Comparison of ENCODE assay signal across 8 mouse cellular contexts in the genomic region with DNA sequence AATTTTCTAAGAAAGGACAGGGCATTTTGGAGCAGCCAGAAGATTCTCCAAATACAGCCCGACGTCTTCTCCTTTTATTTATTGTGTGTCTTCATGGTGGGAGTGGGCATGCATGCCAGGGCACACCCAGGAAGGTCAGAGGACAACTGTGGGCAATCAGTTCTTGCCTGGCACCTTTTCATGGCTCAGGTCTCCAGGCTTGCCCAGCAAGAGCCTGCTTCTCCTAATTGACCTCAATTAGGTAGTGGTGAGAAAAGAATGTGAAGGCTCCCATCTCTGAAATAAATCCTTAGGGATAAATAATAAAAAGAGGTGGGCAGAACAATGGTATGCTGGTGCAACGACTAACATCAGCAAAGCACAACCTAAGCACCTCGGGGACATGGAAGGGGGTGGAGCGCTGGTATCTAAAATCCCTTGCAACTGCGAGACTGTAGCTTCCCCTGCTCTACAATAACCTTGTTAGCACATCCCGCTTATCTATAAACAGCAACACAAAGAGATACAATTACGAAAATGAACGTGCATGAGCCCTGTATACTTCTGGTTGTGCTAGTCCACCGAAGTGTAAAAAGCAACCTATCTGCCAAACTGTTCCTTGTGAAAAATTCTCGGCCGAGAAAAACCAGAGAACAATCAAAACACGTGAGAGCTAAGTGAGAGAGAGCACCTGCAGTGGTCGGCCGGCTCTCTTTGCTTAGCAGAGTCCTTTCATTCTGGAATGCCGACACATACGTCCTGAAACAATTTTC. TPM values are rescaled to one million over a fixed set of nuclear protein-coding genes. Genes with fewer than 3 reads are reported as not detected.
DNase-seq lines count a peak whose midpoint lies in the region; ATAC-seq and TF ChIP-seq lines count a peak whose summit lies in the region.

No protein-coding gene starts in this region.

- DNase-seq in cerebellum, adult 2 months: peak in 1 of 2 experiments; percentile 27
- no peak for DNase-seq in cerebellum, postnatal 4 days (ENCODE audit: low spot score in 2 of 2)
- no peak for DNase-seq in testis, postnatal 10 days (ENCODE audit: low spot score)
- no peak for DNase-seq in intestine, embryonic 14.5 days (ENCODE audit: low spot score)
- no peak for DNase-seq in spleen, adult 12 weeks (ENCODE audit: low spot score)
- no peak for DNase-seq in thymus, postnatal 10 days (ENCODE audit: low spot score in 2 of 2)

- no peaks in the 10 kb centered on the region for H3K9me3 ChIP-seq in intestine, embryonic 14.5 days (ENCODE audit: control insufficient read depth, low read length)
- H3K9me3 ChIP-seq in neural tube, embryonic 12.5 days: no peaks in the 10 kb centered on the region

- no peak for ATAC-seq in intestine, embryonic 14.5 days (replicated peaks; ENCODE audit: low FRiP score, low TSS enrichment, low read depth)
- no peak; the same call in 1 of the 2 replicates for ATAC-seq in neural tube, embryonic 12.5 days (ENCODE audit: low FRiP score, low read depth)

- no peaks in the 10 kb centered on the region for H3K27me3 ChIP-seq in cerebellum, adult 2 months (ENCODE audit: control insufficient read depth, insufficient read depth, low read length)
- no peaks in the 10 kb centered on the region for H3K27me3 ChIP-seq in testis, adult 2 months (ENCODE audit: control insufficient read depth, insufficient read depth, low read length)
- H3K27me3 ChIP-seq in intestine, embryonic 14.5 days (replicated peaks; ENCODE audit: control insufficient read depth, insufficient read depth, low read length): no peaks in the 10 kb centered on the region
- no peaks in the 10 kb centered on the region for H3K27me3 ChIP-seq in neural tube, embryonic 12.5 days (replicated peaks)

- H3K4me1 ChIP-seq in cerebellum, adult 2 months (ENCODE audit: control insufficient read depth, insufficient read depth, low read length): no peaks in the 10 kb centered on the region
- H3K4me1 ChIP-seq in testis, adult 2 months (ENCODE audit: control insufficient read depth, insufficient read depth, low read length): peaks cover 14% of the 10 kb centered on the region
- H3K4me1 ChIP-seq in intestine, embryonic 14.5 days (replicated peaks; ENCODE audit: control insufficient read depth, insufficient read depth, low read length): peaks cover 33% of the 10 kb centered on the region
- H3K4me1 ChIP-seq in neural tube, embryonic 12.5 days: peaks cover 15% of the 10 kb centered on the region

- peak overlapping the region; percentile 96 for H3K9ac ChIP-seq in intestine, embryonic 14.5 days (ENCODE audit: low read length)
- H3K9ac ChIP-seq in neural tube, embryonic 12.5 days: peak overlapping the region; percentile 97

- H3K4me3 ChIP-seq in cerebellum, adult 2 months (replicated peaks; ENCODE audit: insufficient read depth, low read depth, low read length): peak overlapping the region; percentile 84
- peak overlapping the region; percentile 96 for H3K4me3 ChIP-seq in testis, adult 2 months (ENCODE audit: control insufficient read depth, low read depth, low read length)
- peak overlapping the region; percentile 86 for H3K4me3 ChIP-seq in intestine, embryonic 14.5 days (ENCODE audit: low read depth, low read length)
- peak overlapping the region; percentile 94 for H3K4me3 ChIP-seq in neural tube, embryonic 12.5 days

- no peaks in the 10 kb centered on the region for H3K36me3 ChIP-seq in testis, adult 2 months (ENCODE audit: control insufficient read depth, insufficient read depth, low read length)
- H3K36me3 ChIP-seq in intestine, embryonic 14.5 days (ENCODE audit: control insufficient read depth, insufficient read depth, low read length): no peaks in the 10 kb centered on the region
- no peaks in the 10 kb centered on the region for H3K36me3 ChIP-seq in neural tube, embryonic 12.5 days

- no peak for TF ChIP-seq POLR2A in cerebellum, adult 2 months (IDR thresholded peaks at IDR 0.05; ENCODE audit: borderline replicate concordance, insufficient read depth, low read length)
- TF ChIP-seq POLR2A in testis, adult 2 months (IDR thresholded peaks at IDR 0.05; ENCODE audit: control insufficient read depth, low read depth, low read length): no peak

- WGBS in cerebellum, adult 2 months: 1% methylated on average over 17 of the region's 17 CpGs
- 5% methylated on average over 17 of the region's 17 CpGs for WGBS in intestine, embryonic 14.5 days
- WGBS in neural tube, embryonic 12.5 days: 3% methylated on average over 17 of the region's 17 CpGs

- H3K27ac ChIP-seq in cerebellum, adult 2 months (ENCODE audit: insufficient read depth, low read length): peak overlapping the region; percentile 44
- peak overlapping the region; percentile 98 for H3K27ac ChIP-seq in testis, adult 2 months (ENCODE audit: control insufficient read depth, insufficient read depth, low read depth, low read length)
- H3K27ac ChIP-seq in intestine, embryonic 14.5 days (ENCODE audit: low read depth): peak overlapping the region; percentile 99
- H3K27ac ChIP-seq in neural tube, embryonic 12.5 days: peak overlapping the region; percentile 96; the same call in 1 of the 2 replicates

- TF ChIP-seq CTCF in cerebellum, adult 2 months (IDR thresholded peaks at IDR 0.05; ENCODE audit: borderline replicate concordance, insufficient read depth, low read depth, low read length): no peak
- TF ChIP-seq CTCF in testis, adult 2 months (IDR thresholded peaks at IDR 0.05; ENCODE audit: control insufficient read depth, insufficient read depth, insufficient replicate concordance, low read depth, low read length): no peak

- H3K4me2 ChIP-seq in intestine, embryonic 14.5 days (ENCODE audit: low read length): peak overlapping the region; percentile 77
- H3K4me2 ChIP-seq in neural tube, embryonic 12.5 days (replicated peaks): peak overlapping the region; percentile 82

RNA-seq across cellular contexts. Expression of gene Sbf2, which starts 1.2 kb away (rescaled TPM):
- polyA plus RNA-seq in cerebellum, adult 2 months (2012; rRNA removed): 34.7 and 37.2 TPM in 2 replicates
- polyA plus RNA-seq in testis, adult 2 months (2012; rRNA removed): 35.2 and 37.0 TPM in 2 replicates
- 37.6 and 39.8 TPM in 2 replicates for polyA plus RNA-seq in intestine, embryonic 14.5 days (2014; fragmentation: Nextera tagmentation; extraction: Ambion mirVana)
- 51.7 and 53.2 TPM in 2 replicates for polyA plus RNA-seq in neural tube, embryonic 12.5 days (2016; fragmentation: Nextera tagmentation; extraction: Ambion mirVana)

RNA-seq across cellular contexts. Expression of gene Adm, which starts 13.9 kb away (rescaled TPM):
- 1.6 and 3.3 TPM in 2 replicates for polyA plus RNA-seq in cerebellum, adult 2 months (2012; rRNA removed)
- 0.30 and 0.94 TPM in 2 replicates for polyA plus RNA-seq in testis, adult 2 months (2012; rRNA removed)
- polyA plus RNA-seq in intestine, embryonic 14.5 days (2014; fragmentation: Nextera tagmentation; extraction: Ambion mirVana): 1.5 and 2.1 TPM in 2 replicates
- polyA plus RNA-seq in neural tube, embryonic 12.5 days (2016; fragmentation: Nextera tagmentation; extraction: Ambion mirVana): 4.0 and 4.3 TPM in 2 replicates

Comparison
In these comparisons a context has a peak if more than half of its experiments do, and no peak if none do; other contexts are left out.
1. H3K27ac ChIP-seq: peak in every context shown above with its lines; median percentile 99 in intestine, embryonic 14.5 days; 98 in testis, adult 2 months; 96 in neural tube, embryonic 12.5 days; 44 in cerebellum, adult 2 months.